Mouse (Mus musculus) heart, embryonic 16.5 days (tissue): ENCODE results near the gene Rfx4. TPM values are rescaled to one million over a fixed set of nuclear protein-coding genes. Genes with fewer than 3 reads are reported as not detected.

Experiments used
- ATAC-seq: fragments of 200-750 bp; cut with Nextera tagmentation; replicated peaks from 2 replicates; pipeline ENCODE4 v1.8.0; 2017; ENCODE audit warnings: moderate number of reproducible peaks; ENCODE audit not compliant: insufficient read depth, low FRiP score; ENCODE audit errors: extremely low read depth
- H3K27ac ChIP-seq: fragments of 300-500 bp; sonication (generic); 2 replicates; pipeline ENCODE4 v1.5.1; 2014; ENCODE audit warnings: mild to moderate bottlenecking, low read length, control low read depth, moderate library complexity
- H3K27me3 ChIP-seq: fragments of 300-500 bp; sonication (generic); 2 replicates; pipeline ENCODE4 v1.6.1; 2014; ENCODE audit warnings: low read length, mixed read lengths; ENCODE audit not compliant: control insufficient read depth, insufficient read depth
- H3K36me3 ChIP-seq: fragments of 300-500 bp; sonication (generic); 2 replicates; pipeline ENCODE4 v1.6.1; 2014; ENCODE audit not compliant: control insufficient read depth, insufficient read depth
- H3K4me1 ChIP-seq: fragments of 300-500 bp; sonication (generic); 2 replicates; pipeline ENCODE4 v1.6.1; 2014; ENCODE audit warnings: low read length, mixed read lengths; ENCODE audit not compliant: control insufficient read depth, insufficient read depth
- H3K4me2 ChIP-seq: fragments of 300-500 bp; sonication (generic); 2 replicates; pipeline ENCODE4 v1.6.1; 2014; ENCODE audit warnings: low read depth, mild to moderate bottlenecking, control low read depth, low read length
- H3K4me3 ChIP-seq: fragments of 300-500 bp; sonication (generic); 2 replicates; pipeline ENCODE4 v1.5.1; 2014; ENCODE audit warnings: mild to moderate bottlenecking, control low read depth, low read length
- H3K9ac ChIP-seq: fragments of 300-500 bp; sonication (generic); 2 replicates; pipeline ENCODE4 v1.6.1; 2014; ENCODE audit warnings: low read length, control low read depth
- H3K9me3 ChIP-seq: fragments of 300-500 bp; sonication (generic); replicated peaks from 2 replicates; pipeline ENCODE4 v1.6.1; 2016; ENCODE audit warnings: low read length; ENCODE audit not compliant: control insufficient read depth
- WGBS: fragments of 180-500 bp; shearing (Covaris S2); extraction: QIAGEN DNeasy Blood & Tissue Kit; methylation state at CpG from one replicate; pipeline ENCODE4 v1.1.7; 2014; 5-methylcytosine and 5-hydroxymethylcytosine counted together
- polyA plus RNA-seq: library from polyadenylated mRNA; unstranded; fragments of >200 nt; fragmentation: Nextera tagmentation; extraction: Ambion mirVana; gene quantifications from 2 replicates; pipeline ENCODE4 v1.2.1, GENCODE M21; 2015

The Rfx4 gene
- polyA plus RNA-seq, 1 experiment from 2014 or later: 0.04 TPM

DNA sequence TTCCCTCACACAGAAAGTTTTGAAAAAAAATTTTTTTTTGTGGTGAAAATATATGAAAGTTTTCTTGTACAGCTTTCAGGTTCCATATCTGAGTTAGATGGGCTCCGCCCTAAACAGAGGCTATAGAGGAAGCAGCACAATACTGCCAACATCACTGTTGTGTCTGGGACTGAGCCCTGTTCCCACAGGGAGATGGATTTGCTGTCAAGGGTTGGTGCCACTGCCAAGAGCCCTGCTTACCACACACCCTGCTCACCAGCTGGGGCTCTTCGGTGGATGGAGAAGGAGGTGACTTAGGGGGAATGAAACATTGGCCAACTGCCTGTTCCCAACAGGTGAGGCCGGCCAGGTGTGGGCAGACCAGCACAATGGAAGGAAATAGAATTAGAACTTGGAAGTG lies 35.3 kb downstream of the Rfx4 start:
- no peak for ATAC-seq
- 77% methylated on average over 3 of the region's 3 CpGs for WGBS
- H3K4me2 ChIP-seq: no peak overlapping the region
- H3K4me1 ChIP-seq: no peaks in the 10 kb centered on the region
- H3K9me3 ChIP-seq: no peaks in the 10 kb centered on the region
- H3K9ac ChIP-seq: no peak overlapping the region
- H3K36me3 ChIP-seq: no peaks in the 10 kb centered on the region
- H3K27ac ChIP-seq: no peak overlapping the region
- H3K4me3 ChIP-seq: no peak overlapping the region
- H3K27me3 ChIP-seq: no peaks in the 10 kb centered on the region

DNA sequence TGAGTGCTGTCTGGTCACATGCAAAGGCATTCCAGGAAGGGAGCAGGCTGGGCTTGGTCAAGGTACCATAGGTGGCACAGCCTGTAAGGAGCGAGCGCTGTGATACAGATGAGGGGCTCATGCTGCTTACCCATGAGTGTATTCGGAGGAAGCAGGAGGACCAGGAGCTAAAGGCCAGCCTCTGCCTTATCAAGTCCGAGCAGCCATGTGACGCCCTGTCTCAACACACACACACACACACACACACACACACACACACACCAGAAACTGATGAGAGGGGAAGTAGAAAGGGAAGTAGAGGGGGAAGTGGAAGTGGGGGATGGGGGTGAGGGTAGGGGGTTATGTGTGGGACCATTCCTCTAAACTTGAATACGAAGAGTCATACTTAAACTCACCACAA lies 45.7 kb downstream of the Rfx4 start:
- no peak overlapping the region for H3K9ac ChIP-seq
- 59% methylated on average over 6 of the region's 6 CpGs for WGBS
- no peaks in the 10 kb centered on the region for H3K4me1 ChIP-seq
- H3K4me3 ChIP-seq: no peak overlapping the region
- H3K36me3 ChIP-seq: no peaks in the 10 kb centered on the region
- H3K4me2 ChIP-seq: no peak overlapping the region
- no peak overlapping the region for H3K27ac ChIP-seq
- H3K27me3 ChIP-seq: no peaks in the 10 kb centered on the region
- ATAC-seq: no peak
- no peaks in the 10 kb centered on the region for H3K9me3 ChIP-seq

DNA sequence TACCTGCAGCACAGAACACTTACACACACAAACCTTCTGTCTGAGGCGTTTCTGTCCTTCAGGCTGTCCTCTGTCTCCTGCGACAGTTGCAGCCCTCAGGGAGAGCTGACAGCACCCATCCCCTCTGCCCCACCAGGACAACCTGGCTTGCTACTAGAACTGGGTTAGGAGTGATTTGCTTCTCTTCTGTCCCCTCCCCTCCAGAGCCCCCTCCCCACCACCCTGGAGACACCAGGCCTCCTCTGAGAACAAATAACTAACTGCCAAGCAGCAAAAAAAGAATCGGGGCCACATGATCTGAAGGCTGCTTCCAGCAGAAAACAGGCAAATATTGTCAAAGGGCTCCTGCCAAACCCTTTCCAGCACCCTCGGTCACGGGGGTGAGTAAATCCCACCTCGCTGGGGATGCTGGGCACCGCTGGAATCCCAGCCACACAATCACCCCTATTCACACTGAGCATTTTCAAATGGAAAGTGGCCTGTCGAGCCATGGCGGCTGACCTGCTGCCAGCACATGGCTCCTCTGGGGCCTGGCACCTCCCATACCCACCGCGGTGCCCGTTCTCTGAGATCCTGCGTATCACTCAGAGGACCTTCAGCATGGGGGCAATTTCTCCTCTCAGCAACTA lies 47.5 kb downstream of the Rfx4 start:
- Histone ChIP-seq H3K9ac (no peak overlapping the region), H3K4me1 (no peaks in the 10 kb centered on the region), H3K36me3 (no peaks in the 10 kb centered on the region), H3K27ac (no peak overlapping the region), H3K4me2 (no peak overlapping the region), H3K27me3 (no peaks in the 10 kb centered on the region), H3K4me3 (no peak overlapping the region), H3K9me3 (no peaks in the 10 kb centered on the region)
- 70% methylated on average over 13 of the region's 13 CpGs for WGBS
- no peak for ATAC-seq

DNA sequence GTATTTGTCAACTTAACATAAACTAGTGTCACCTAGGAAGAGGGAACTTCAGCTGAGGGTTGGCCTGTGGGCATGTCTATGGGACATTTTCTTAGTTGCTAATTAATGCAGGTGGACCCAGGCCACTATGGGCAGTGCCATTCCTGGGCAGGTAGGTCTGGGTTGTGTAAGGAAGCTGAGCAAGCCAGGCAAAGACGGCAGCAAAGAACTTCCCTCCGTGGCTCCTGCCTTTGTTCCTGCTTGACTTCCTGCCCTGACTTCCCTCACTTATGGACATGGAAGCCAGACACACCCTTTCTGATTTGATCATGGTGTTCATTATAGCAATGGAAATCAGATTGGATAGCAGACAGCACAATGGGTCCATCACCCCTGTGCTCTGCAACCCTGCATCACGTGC lies 49.7 kb downstream of the Rfx4 start:
- no peak overlapping the region for H3K4me3 ChIP-seq
- ATAC-seq: no peak
- WGBS: 73% methylated on average over 3 of the region's 3 CpGs
- no peaks in the 10 kb centered on the region for H3K36me3 ChIP-seq
- H3K4me1 ChIP-seq: no peaks in the 10 kb centered on the region
- H3K27me3 ChIP-seq: no peaks in the 10 kb centered on the region
- H3K27ac ChIP-seq: no peak overlapping the region
- no peak overlapping the region for H3K9ac ChIP-seq
- no peaks in the 10 kb centered on the region for H3K9me3 ChIP-seq
- no peak overlapping the region for H3K4me2 ChIP-seq

- Histone ChIP-seq H3K36me3 (no peaks in the 10 kb centered on the region), H3K9me3 (no peaks in the 10 kb centered on the region), H3K4me1 (no peaks in the 10 kb centered on the region), H3K9ac (no peak overlapping the region), H3K27me3 (no peaks in the 10 kb centered on the region), H3K27ac (no peak overlapping the region), H3K4me3 (no peak overlapping the region), H3K4me2 (no peak overlapping the region)
- 89% methylated on average over 9 of the region's 9 CpGs for WGBS
- ATAC-seq: no peak
These were observed 51.3 kb downstream of the Rfx4 start for GRCm38 (mm10) chr10:84807206-84807605.

DNA sequence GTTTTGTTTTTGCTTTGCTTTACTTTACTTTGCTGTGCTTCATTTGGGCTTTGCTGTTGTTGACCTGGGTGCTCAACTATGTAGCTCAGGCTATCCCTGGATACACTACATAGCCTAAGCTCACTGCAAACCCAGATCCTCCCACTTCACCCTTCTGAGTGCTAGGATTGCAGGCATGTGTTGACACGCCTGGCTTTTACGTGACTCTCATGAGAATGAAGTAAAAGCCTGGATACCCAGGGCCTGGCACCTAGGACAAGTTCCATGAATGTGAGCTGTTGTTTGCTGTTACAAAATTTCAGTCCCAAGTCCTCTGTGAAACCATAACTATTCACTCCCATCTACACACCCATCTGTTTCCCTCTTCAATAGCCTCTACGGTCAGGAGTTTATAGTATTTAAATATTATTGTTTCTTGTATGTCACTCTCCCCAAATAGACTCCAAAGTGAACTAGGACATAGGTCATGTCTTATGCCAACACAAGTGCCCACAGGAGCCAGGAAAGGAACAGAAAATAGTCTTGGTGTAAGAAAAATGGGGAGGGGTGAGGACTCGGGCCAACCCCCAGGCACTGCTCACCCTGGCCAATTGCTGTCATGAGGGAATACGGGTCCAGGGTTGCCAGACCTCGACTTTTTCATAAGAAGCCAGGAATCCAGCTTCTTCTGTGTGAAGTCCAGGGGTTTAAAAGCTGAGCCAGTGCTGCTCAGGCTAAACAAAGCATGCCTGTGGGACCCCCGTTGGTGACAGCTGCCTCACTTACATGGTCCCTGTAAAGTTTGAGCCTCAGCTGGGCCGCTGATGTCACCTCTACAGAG lies 54.4 kb downstream of the Rfx4 start:
- no peak overlapping the region for H3K9ac ChIP-seq
- H3K4me2 ChIP-seq: no peak overlapping the region
- 78% methylated on average over 8 of the region's 8 CpGs for whole genome bisulfite sequencing
- H3K4me1 ChIP-seq: no peaks in the 10 kb centered on the region
- no peaks in the 10 kb centered on the region for H3K36me3 ChIP-seq
- H3K9me3 ChIP-seq: no peaks in the 10 kb centered on the region
- H3K27ac ChIP-seq: no peak overlapping the region
- no peak overlapping the region for H3K4me3 ChIP-seq
- no peak for ATAC-seq
- H3K27me3 ChIP-seq: no peaks in the 10 kb centered on the region

DNA sequence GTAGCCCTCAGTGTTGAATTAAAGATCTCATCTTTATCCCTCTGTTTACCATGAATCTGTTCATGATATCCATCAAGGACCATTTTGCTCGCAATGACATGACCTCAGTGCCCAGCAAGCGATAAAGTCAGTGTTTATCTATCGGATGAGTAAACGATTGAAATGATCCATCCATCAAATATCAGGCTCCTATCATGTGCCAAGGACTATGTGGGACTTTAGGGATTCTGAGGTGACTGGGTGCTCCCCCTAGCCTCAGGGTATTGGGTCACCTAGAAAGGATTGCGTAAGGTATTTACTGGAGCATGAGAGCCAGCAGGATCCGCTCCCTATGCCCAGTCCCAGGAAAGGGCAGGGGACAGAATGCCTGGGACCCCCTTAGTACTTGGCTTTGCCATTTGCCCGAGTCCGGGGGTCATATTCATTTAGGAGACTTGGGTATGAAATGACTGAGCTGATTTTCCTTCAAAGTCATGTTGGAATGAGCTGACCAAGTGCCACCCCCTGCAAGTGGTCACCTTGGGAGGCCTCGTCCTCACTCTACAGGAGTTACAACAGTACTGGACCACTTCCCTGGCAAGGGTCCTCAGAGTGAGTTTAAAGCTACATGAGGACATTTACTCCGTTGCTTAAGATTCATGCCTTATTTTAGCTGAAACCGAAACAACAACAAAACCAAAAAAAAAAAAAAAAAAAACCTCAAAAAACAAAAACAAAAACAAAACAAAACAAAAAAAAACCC lies 55.5 kb downstream of the Rfx4 start:
- Histone ChIP-seq H3K36me3 (no peaks in the 10 kb centered on the region), H3K9me3 (no peaks in the 10 kb centered on the region), H3K27me3 (no peaks in the 10 kb centered on the region), H3K4me2 (no peak overlapping the region), H3K27ac (no peak overlapping the region), H3K4me3 (no peak overlapping the region), H3K4me1 (peaks cover 2% of the 10 kb centered on the region; the same call in 1 of the 2 replicates), H3K9ac (no peak overlapping the region)
- WGBS: 81% methylated on average over 11 of the region's 11 CpGs
- no peak for ATAC-seq

DNA sequence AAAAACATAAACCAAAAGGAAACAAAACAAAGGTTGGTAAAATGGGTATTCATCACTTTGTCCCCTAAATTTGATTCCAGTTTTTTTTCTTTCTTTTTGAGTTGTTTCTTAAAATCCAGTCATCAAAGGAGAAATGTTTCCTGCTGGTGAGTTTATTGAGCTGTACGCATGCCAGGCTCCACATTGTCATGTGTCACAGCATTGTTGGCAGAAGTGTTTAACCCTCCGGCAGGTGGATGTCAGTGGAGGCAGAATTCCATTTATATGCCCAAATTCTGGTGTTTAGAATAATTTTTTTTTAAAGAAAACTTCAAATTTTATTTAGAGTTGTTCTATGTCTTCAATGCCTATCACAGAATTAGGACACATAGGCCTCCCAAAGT lies 56.0 kb downstream of the Rfx4 start:
- H3K4me3 ChIP-seq: no peak overlapping the region
- ATAC-seq: no peak
- H3K4me2 ChIP-seq: no peak overlapping the region
- no peak overlapping the region for H3K27ac ChIP-seq
- 84% methylated on average over 2 of the region's 2 CpGs for WGBS
- H3K27me3 ChIP-seq: no peaks in the 10 kb centered on the region
- no peaks in the 10 kb centered on the region for H3K36me3 ChIP-seq
- peaks cover 2% of the 10 kb centered on the region; the same call in 1 of the 2 replicates for H3K4me1 ChIP-seq
- H3K9ac ChIP-seq: no peak overlapping the region
- H3K9me3 ChIP-seq: no peaks in the 10 kb centered on the region
